Mouse (Mus musculus): ENCODE measurements around the gene Olfr1066.
"Not testable (repeated sequence)": the region's sequence is repeated elsewhere in the genome, so short reads cannot be mapped to it uniquely, and the experiment has no call there.

Gene Olfr1066

GRCm38 (mm10) chr2:86456169-86456568, at the start of gene Olfr1066:
TSS of gene Olfr1066 (minus strand) at chr2:86456269.
- in situ Hi-C loops (cut with MboI), result no loop called here

- in situ Hi-C loops (cut with MboI), result no loop called here
Observed at GRCm38 (mm10) chr2:86487286-86487685, 31.2 kb upstream of the Olfr1066 start, which contains the start of gene Olfr228. TSS of gene Olfr228 (minus strand) at chr2:86487386.

- in situ Hi-C loops (cut with MboI), result no loop called here
Observed at GRCm38 (mm10) chr2:86464442-86465109, 8.5 kb upstream of the Olfr1066 start.

- in situ Hi-C loops (cut with MboI), result no loop called here
Observed at GRCm38 (mm10) chr2:86460434-86460833, 4.4 kb upstream of the Olfr1066 start.

GRCm38 (mm10) chr2:86450491-86450890, 5.6 kb downstream of the Olfr1066 start, which contains the start of gene Olfr1065:
TSS of gene Olfr1065 (minus strand) at chr2:86450591.
- in situ Hi-C loops (cut with MboI), result not testable (repeated sequence)

DNA sequence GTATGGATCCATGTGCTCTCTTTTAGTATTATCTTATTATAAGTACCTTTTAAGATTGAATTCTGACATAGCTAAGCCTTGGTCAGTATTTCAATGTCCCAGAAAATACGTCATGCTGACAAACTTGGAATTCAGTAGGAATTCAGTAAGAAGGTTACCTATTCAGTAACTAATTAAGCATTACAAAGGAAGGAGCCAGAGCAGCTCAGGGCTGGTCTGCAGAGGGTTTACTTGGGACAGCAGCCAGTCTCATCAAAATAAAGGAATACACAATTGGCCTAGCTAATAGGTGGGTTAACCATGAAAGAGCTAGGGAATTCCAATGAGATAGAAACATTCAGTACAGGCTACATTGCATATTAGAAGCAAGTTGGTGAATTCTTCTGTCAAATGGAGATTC, 14.0 kb downstream of the Olfr1066 start:
- in situ Hi-C loops (cut with MboI), result not testable (repeated sequence)

DNA sequence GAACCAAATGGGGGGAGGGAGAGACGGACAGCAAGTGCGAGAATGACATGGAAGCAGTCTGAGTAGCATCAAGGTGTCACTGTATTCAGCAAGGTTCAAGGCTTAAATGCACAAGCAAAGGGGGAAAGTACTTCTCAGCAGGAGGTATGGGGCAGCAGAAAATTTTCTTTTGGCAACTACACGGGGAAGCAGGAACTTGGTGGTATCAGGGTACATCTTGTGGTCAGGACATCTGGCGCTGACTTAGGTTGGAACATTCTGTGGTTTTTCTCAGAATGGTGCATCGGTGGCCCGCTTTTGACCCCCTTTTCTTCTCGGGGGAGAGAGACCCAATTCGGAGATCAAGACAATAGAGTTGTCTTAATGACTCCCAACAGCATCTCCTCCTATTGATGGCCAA, 27.6 kb downstream of the Olfr1066 start:
- in situ Hi-C loops (cut with MboI), result not testable (repeated sequence)

DNA sequence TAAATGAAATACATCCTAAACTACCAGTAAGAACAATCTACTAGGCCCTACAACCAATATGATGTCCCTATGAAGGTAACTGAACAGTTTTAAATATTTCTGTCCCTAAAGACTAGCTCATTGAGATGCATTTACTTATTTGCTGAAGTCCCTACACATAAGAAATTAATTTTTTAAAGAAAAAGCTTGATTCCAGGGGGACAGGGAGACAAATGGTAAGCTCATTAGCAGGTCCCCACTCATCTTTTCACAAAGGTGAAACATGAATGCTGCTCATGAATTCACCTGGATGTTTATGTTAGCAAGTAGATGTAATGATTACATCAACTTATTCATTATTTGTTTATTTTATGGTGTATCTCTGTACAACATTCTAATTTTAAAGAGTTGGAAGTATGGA, 29.4 kb downstream of the Olfr1066 start, which contains the start of gene Olfr1062:
Gene Olfr1062, minus strand, starts transcription at position 101 of the 400 bp plus-strand sequence.
- in situ Hi-C loops (cut with MboI), result not testable (repeated sequence)

DNA sequence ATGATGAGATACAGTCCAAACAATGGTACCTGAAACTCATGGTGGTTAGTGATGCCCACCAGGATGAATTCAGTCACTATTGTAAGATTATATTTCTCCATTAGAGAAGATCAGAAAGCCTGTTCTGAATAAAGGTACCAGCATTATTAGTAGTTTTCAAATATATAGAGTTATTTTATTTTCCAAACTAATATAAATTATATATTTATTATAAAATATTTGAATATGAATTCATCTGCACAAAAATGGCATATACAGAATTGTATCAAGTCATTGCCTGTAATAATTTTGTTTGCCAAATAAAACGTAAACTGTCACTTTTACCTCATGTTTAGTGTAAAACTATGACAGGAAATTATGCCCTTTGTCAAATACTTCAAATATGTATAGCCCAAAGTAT, 42.1 kb downstream of the Olfr1066 start, which contains the start of gene Olfr1061:
Gene Olfr1061, minus strand, starts transcription at position 101 of the 400 bp plus-strand sequence.
- in situ Hi-C loops (cut with MboI), result no loop called here
